Mouse (Mus musculus): ENCODE data around the gene Erp29. TPM values are rescaled to one million over a fixed set of nuclear protein-coding genes. Genes with fewer than 3 reads are reported as not detected.

Erp29 gene
- polyA plus RNA-seq, 1 experiment from 2014 or later: 143 TPM

- Histone ChIP-seq H3K4me1 (replicated peaks; ENCODE audit: control insufficient read depth, insufficient read depth) (no peaks in the 10 kb centered on the region), H3K27me3 (ENCODE audit: control insufficient read depth, insufficient read depth, low read length) (no peaks in the 10 kb centered on the region), H3K4me3 (ENCODE audit: low read depth, low read length) (no peak overlapping the region), H3K27ac (replicated peaks) (no peak overlapping the region), H3K9me3 (ENCODE audit: control insufficient read depth, low read length) (no peaks in the 10 kb centered on the region), H3K36me3 (ENCODE audit: control insufficient read depth, insufficient read depth, low read length) (peaks cover 56% of the 10 kb centered on the region), H3K4me2 (replicated peaks; ENCODE audit: low read depth) (no peak overlapping the region), H3K9ac (ENCODE audit: low read length) (no peak overlapping the region)
- no peak for ATAC-seq (ENCODE audit: low FRiP score, low TSS enrichment)
- TF ChIP-seq EP300 (optimal IDR thresholded peaks at IDR 0.05): no peak
- TF ChIP-seq CTCF (IDR thresholded peaks at IDR 0.05; ENCODE audit: low read depth): no peak
- DNase-seq (ENCODE audit: low spot score): no peak
- 91% methylated on average over 6 of the region's 6 CpGs for WGBS
Observed at GRCm38 (mm10) chr5:121422787-121423186, 29.5 kb downstream of the Erp29 start.

- ATAC-seq (ENCODE audit: low FRiP score, low TSS enrichment): no peak
- H3K9me3 ChIP-seq (ENCODE audit: control insufficient read depth, low read length): no peaks in the 10 kb centered on the region
- no peaks in the 10 kb centered on the region for H3K4me1 ChIP-seq (replicated peaks; ENCODE audit: control insufficient read depth, insufficient read depth)
- 90% methylated on average over 9 of the region's 9 CpGs for whole genome bisulfite sequencing
- H3K36me3 ChIP-seq (ENCODE audit: control insufficient read depth, insufficient read depth, low read length): peaks cover 54% of the 10 kb centered on the region
- DNase-seq (ENCODE audit: low spot score): no peak
- no peak overlapping the region for H3K27ac ChIP-seq (replicated peaks)
- no peaks in the 10 kb centered on the region for H3K27me3 ChIP-seq (ENCODE audit: control insufficient read depth, insufficient read depth, low read length)
- no peak overlapping the region for H3K4me2 ChIP-seq (replicated peaks; ENCODE audit: low read depth)
- TF ChIP-seq EP300 (optimal IDR thresholded peaks at IDR 0.05) (no peak), CTCF (IDR thresholded peaks at IDR 0.05; ENCODE audit: low read depth) (no peak)
- H3K4me3 ChIP-seq (ENCODE audit: low read depth, low read length): no peak overlapping the region
- no peak overlapping the region for H3K9ac ChIP-seq (ENCODE audit: low read length)
Observed at GRCm38 (mm10) chr5:121420721-121421120, 31.6 kb downstream of the Erp29 start.

GRCm38 (mm10) chr5:121410975-121411374, 41.3 kb downstream of the Erp29 start:
- no peak for ATAC-seq (ENCODE audit: low FRiP score, low TSS enrichment)
- DNase-seq (ENCODE audit: low spot score): no peak

GRCm38 (mm10) chr5:121407856-121408255, 44.5 kb downstream of the Erp29 start:
- 78% methylated on average over 8 of the region's 8 CpGs for WGBS
- ATAC-seq (ENCODE audit: low FRiP score, low TSS enrichment): no peak
- TF ChIP-seq EP300 (optimal IDR thresholded peaks at IDR 0.05) (no peak), CTCF (IDR thresholded peaks at IDR 0.05; ENCODE audit: low read depth) (no peak)
- DNase-seq (ENCODE audit: low spot score): no peak
- no peak overlapping the region for H3K4me3 ChIP-seq (ENCODE audit: low read depth, low read length)
- no peak overlapping the region for H3K4me2 ChIP-seq (replicated peaks; ENCODE audit: low read depth)
- no peaks in the 10 kb centered on the region for H3K4me1 ChIP-seq (replicated peaks; ENCODE audit: control insufficient read depth, insufficient read depth)
- H3K27me3 ChIP-seq (ENCODE audit: control insufficient read depth, insufficient read depth, low read length): no peaks in the 10 kb centered on the region
- no peaks in the 10 kb centered on the region for H3K9me3 ChIP-seq (ENCODE audit: control insufficient read depth, low read length)
- H3K36me3 ChIP-seq (ENCODE audit: control insufficient read depth, insufficient read depth, low read length): peaks cover 7% of the 10 kb centered on the region
- H3K27ac ChIP-seq (replicated peaks): no peak overlapping the region
- no peak overlapping the region for H3K9ac ChIP-seq (ENCODE audit: low read length)

More at GRCm38 (mm10) chr5:121410975-121411374, 41.3 kb downstream of the Erp29 start:
- Histone ChIP-seq H3K9ac (ENCODE audit: low read length) (no peak overlapping the region), H3K36me3 (ENCODE audit: control insufficient read depth, insufficient read depth, low read length) (peaks cover 25% of the 10 kb centered on the region), H3K9me3 (ENCODE audit: control insufficient read depth, low read length) (no peaks in the 10 kb centered on the region), H3K4me1 (replicated peaks; ENCODE audit: control insufficient read depth, insufficient read depth) (no peaks in the 10 kb centered on the region), H3K27me3 (ENCODE audit: control insufficient read depth, insufficient read depth, low read length) (no peaks in the 10 kb centered on the region), H3K4me2 (replicated peaks; ENCODE audit: low read depth) (no peak overlapping the region), H3K4me3 (ENCODE audit: low read depth, low read length) (no peak overlapping the region), H3K27ac (replicated peaks) (no peak overlapping the region)
- TF ChIP-seq CTCF (IDR thresholded peaks at IDR 0.05; ENCODE audit: low read depth) (no peak), EP300 (optimal IDR thresholded peaks at IDR 0.05) (no peak)
- WGBS: 81% methylated on average over 4 of the region's 4 CpGs

GRCm38 (mm10) chr5:121400849-121401248, 51.5 kb downstream of the Erp29 start:
- Histone ChIP-seq H3K4me3 (ENCODE audit: low read depth, low read length) (no peak overlapping the region), H3K27ac (replicated peaks) (no peak overlapping the region), H3K9ac (ENCODE audit: low read length) (no peak overlapping the region), H3K9me3 (ENCODE audit: control insufficient read depth, low read length) (no peaks in the 10 kb centered on the region), H3K4me1 (replicated peaks; ENCODE audit: control insufficient read depth, insufficient read depth) (peaks cover 8% of the 10 kb centered on the region; the same call in 1 of the 2 replicates), H3K4me2 (replicated peaks; ENCODE audit: low read depth) (no peak overlapping the region), H3K36me3 (ENCODE audit: control insufficient read depth, insufficient read depth, low read length) (0 out of 2 replicates have a peak, but pooled peaks cover 3% of the 10 kb centered on the region), H3K27me3 (ENCODE audit: control insufficient read depth, insufficient read depth, low read length) (no peaks in the 10 kb centered on the region)
- no peak for ATAC-seq (ENCODE audit: low FRiP score, low TSS enrichment)
- no peak for TF ChIP-seq CTCF (IDR thresholded peaks at IDR 0.05; ENCODE audit: low read depth)
- no peak for DNase-seq (ENCODE audit: low spot score)
- WGBS: 55% methylated on average over 5 of the region's 5 CpGs

GRCm38 (mm10) chr5:121400064-121400463, 52.2 kb downstream of the Erp29 start:
- no peak for ATAC-seq (ENCODE audit: low FRiP score, low TSS enrichment)
- Histone ChIP-seq H3K36me3 (ENCODE audit: control insufficient read depth, insufficient read depth, low read length) (0 out of 2 replicates have a peak, but pooled peaks cover 3% of the 10 kb centered on the region), H3K4me2 (replicated peaks; ENCODE audit: low read depth) (no peak overlapping the region)

More at GRCm38 (mm10) chr5:121400064-121400463, 52.2 kb downstream of the Erp29 start:
- H3K4me3 ChIP-seq (ENCODE audit: low read depth, low read length): no peak overlapping the region
- H3K9me3 ChIP-seq (ENCODE audit: control insufficient read depth, low read length): no peaks in the 10 kb centered on the region
- no peaks in the 10 kb centered on the region for H3K27me3 ChIP-seq (ENCODE audit: control insufficient read depth, insufficient read depth, low read length)
- 0 out of 2 replicates have a peak overlapping the region, but pooled peaks have one; percentile 35 for H3K9ac ChIP-seq (ENCODE audit: low read length)
- no peak overlapping the region for H3K27ac ChIP-seq (replicated peaks)
- no peak for TF ChIP-seq CTCF (IDR thresholded peaks at IDR 0.05; ENCODE audit: low read depth)
- TF ChIP-seq EP300 (optimal IDR thresholded peaks at IDR 0.05): no peak
- no peak for DNase-seq (ENCODE audit: low spot score)
- WGBS: 52% methylated on average over 5 of the region's 5 CpGs
- peaks cover 8% of the 10 kb centered on the region; the same call in 1 of the 2 replicates for H3K4me1 ChIP-seq (replicated peaks; ENCODE audit: control insufficient read depth, insufficient read depth)

Data from stomach, postnatal 0 days (tissue).